Mouse (Mus musculus) myocyte (in vitro differentiated cells): ENCODE results near the gene Arl15. TPM values are rescaled to one million over a fixed set of nuclear protein-coding genes. Genes with fewer than 3 reads are reported as not detected.
A peak's percentile ranks its signal among the peaks of the same experiment; 100 is the strongest.

Experiments used
- H3K27me3 ChIP-seq: one replicate; pipeline ENCODE4 v1.6.1; 2011; ENCODE audit not compliant: control insufficient read depth, insufficient read depth, insufficient read length
- H3K36me3 ChIP-seq: one replicate; pipeline ENCODE4 v1.6.1; 2011; ENCODE audit not compliant: control insufficient read depth, insufficient read depth
- H3K4me2 ChIP-seq: one replicate; pipeline ENCODE4 v1.6.1; 2011; ENCODE audit warnings: low read depth, control low read depth
- H3K4me3 ChIP-seq: one replicate; pipeline ENCODE4 v1.5.1; 2011; ENCODE audit warnings: mild to moderate bottlenecking, control low read depth, moderate library complexity
- H3K79me2 ChIP-seq: one replicate; pipeline ENCODE4 v1.6.1; 2011; ENCODE audit not compliant: control insufficient read depth, insufficient read depth
- H3ac ChIP-seq: one replicate; pipeline ENCODE4 v1.6.1; 2011; ENCODE audit not compliant: control insufficient read depth, insufficient read length
- CEBPB ChIP-seq: IDR thresholded peaks from 2 replicates; pipeline ENCODE4 v1.6.1; 2011; ENCODE audit warnings: mild to moderate bottlenecking, moderate library complexity; ENCODE audit not compliant: poor library complexity, insufficient read depth, severe bottlenecking
- E2F4 ChIP-seq: IDR thresholded peaks from one replicate; pipeline ENCODE4 v1.6.1; 2011; ENCODE audit warnings: mild to moderate bottlenecking, control low read depth, moderate library complexity; ENCODE audit not compliant: insufficient read depth
- MAX ChIP-seq: IDR thresholded peaks from one replicate; pipeline ENCODE4 v1.6.1; 2011; ENCODE audit warnings: low read depth, mild to moderate bottlenecking, control low read depth
- MYOD1 ChIP-seq, 3 experiments: IDR thresholded peaks; one replicate each; pipeline ENCODE4 v1.6.1; 2011; ENCODE audit warnings: control low read depth in 2 of 3, low read depth in 2 of 3, mild to moderate bottlenecking in 2 of 3, moderate library complexity in 1 of 3; ENCODE audit not compliant: insufficient read length in 2 of 3, control insufficient read depth in 1 of 3
- MYOG ChIP-seq, 3 experiments: IDR thresholded peaks; one replicate each; pipeline ENCODE4 v1.6.1; 2011; ENCODE audit warnings: control low read depth in 2 of 3, low read depth in 2 of 3, mild to moderate bottlenecking in 2 of 3; ENCODE audit not compliant: insufficient read length in 2 of 3, control insufficient read depth in 1 of 3, insufficient read depth in 1 of 3
- POLR2A ChIP-seq: IDR thresholded peaks from one replicate; pipeline ENCODE4 v1.6.1; 2011; ENCODE audit warnings: low read depth, mild to moderate bottlenecking, control low read depth, moderate library complexity; ENCODE audit not compliant: insufficient read length
- POLR2AphosphoS2 ChIP-seq: IDR thresholded peaks from one replicate; pipeline ENCODE4 v1.6.1; 2011; ENCODE audit warnings: low read depth, control low read depth; ENCODE audit not compliant: insufficient read length
- REST ChIP-seq: IDR thresholded peaks from one replicate; pipeline ENCODE4 v1.6.1; 2011; ENCODE audit warnings: mild to moderate bottlenecking, control low read depth, moderate library complexity; ENCODE audit not compliant: insufficient read depth, insufficient read length
- SRF ChIP-seq: IDR thresholded peaks from one replicate; pipeline ENCODE4 v1.6.1; 2011; ENCODE audit warnings: low read depth; ENCODE audit not compliant: control insufficient read depth, insufficient read length
- TCF12 ChIP-seq: IDR thresholded peaks from one replicate; pipeline ENCODE4 v1.6.1; 2011; ENCODE audit warnings: mild to moderate bottlenecking, control low read depth; ENCODE audit not compliant: poor library complexity, insufficient read depth, severe bottlenecking
- TCF3 ChIP-seq: IDR thresholded peaks from one replicate; pipeline ENCODE4 v1.6.1; 2011; ENCODE audit warnings: low read depth, control low read depth; ENCODE audit not compliant: insufficient read length
- USF1 ChIP-seq: IDR thresholded peaks from one replicate; pipeline ENCODE4 v1.6.1; 2011; ENCODE audit warnings: low read depth, mild to moderate bottlenecking, control low read depth, moderate library complexity
- polyA plus RNA-seq: library from polyadenylated mRNA; unstranded; fragments of >200 nt; fragmentation: generic; extraction: Trizol; gene quantifications from one replicate; pipeline ENCODE4 v1.2.1, GENCODE M21; 2012; ENCODE audit warnings: missing spikeins

The Arl15 gene
- polyA plus RNA-seq, 1 experiment: 11.1 TPM

DNA sequence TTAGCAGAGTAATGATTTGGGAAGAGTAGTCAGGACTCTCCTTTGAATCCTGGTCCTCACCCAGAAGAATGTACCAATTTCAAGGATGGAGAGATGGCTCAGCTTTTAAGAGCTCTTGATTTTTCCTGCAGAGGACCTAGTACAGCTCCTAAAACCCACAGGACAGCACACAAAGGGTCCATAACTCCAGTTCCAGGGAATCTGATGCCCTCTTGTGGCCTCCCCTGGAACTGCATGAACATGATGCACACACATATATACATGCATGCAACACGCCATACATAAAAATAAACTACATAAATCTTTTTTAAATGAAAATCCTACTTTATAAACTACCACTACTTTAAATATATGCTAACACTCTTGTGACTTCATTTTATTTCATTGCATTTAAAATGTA lies 70.6 kb downstream of the Arl15 start:
- H3K27me3 ChIP-seq: no peaks in the 10 kb centered on the region
- no peak overlapping the region for H3K4me2 ChIP-seq
- TF ChIP-seq CEBPB (no peak), SRF (no peak), MYOG (IDR thresholded peaks at IDR 0.05; ENCODE audit: control insufficient read depth in 1 of 3, insufficient read depth in 1 of 3, insufficient read length in 2 of 3, low read depth in 2 of 3) (no peak), REST (no peak), MAX (no peak), TCF12 (no peak), TCF3 (no peak), USF1 (no peak), E2F4 (no peak), MYOD1 (IDR thresholded peaks at IDR 0.05; ENCODE audit: control insufficient read depth in 1 of 3, insufficient read length in 2 of 3, low read depth in 2 of 3) (no peak), POLR2AphosphoS2 (no peak), POLR2A (no peak)
- H3K4me3 ChIP-seq: no peak overlapping the region
- no peak overlapping the region for H3ac ChIP-seq
- peaks cover 6% of the 10 kb centered on the region for H3K79me2 ChIP-seq
- H3K36me3 ChIP-seq: no peaks in the 10 kb centered on the region

DNA sequence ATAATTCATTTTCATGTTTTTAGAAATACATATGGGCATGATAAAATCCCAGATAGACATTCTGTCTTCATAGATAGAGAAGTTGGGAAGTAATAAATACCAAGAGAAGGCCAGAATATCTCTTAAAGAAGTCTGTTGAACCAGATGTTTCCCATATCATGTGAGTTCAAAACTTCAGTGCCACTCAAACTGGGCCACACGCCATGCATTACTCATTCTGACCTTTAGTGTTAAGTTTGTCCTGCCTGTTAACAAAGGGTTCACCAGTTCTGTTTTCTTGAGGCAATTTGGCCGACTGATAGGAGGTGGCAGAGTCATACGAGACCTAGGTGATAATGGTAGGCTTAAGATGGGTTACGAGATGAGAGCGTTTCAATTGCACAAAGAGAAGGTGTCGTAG lies 71.1 kb downstream of the Arl15 start:
- Histone ChIP-seq H3K36me3 (no peaks in the 10 kb centered on the region), H3K4me2 (peak overlapping the region; percentile 13), H3ac (no peak overlapping the region), H3K27me3 (no peaks in the 10 kb centered on the region), H3K79me2 (peaks cover 6% of the 10 kb centered on the region), H3K4me3 (no peak overlapping the region)
- TF ChIP-seq REST (no peak), SRF (no peak)

DNA sequence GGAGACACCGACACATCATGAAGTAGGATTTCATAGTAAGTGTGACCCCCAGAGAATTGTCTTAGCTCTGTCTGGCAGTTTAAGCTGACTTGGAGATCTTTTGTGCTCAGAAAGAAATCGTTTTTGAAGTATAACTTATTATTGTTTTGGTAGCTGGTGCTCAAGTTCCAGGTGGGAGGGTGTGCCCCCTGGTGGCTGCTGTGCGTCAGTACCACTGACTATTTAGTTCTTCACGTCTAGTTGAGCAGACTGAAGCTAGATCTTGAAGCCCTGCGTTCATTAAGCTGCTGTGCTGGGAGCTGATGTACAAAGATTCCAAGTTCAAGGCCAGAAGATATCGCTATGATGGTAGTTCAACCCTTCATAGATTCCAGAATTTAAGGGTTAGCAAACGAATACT lies 71.5 kb downstream of the Arl15 start:
- H3K36me3 ChIP-seq: no peaks in the 10 kb centered on the region
- peaks cover 10% of the 10 kb centered on the region for H3K79me2 ChIP-seq
- TF ChIP-seq POLR2A: no peak
- peak; percentile 18 for TF ChIP-seq SRF
- no peaks in the 10 kb centered on the region for H3K27me3 ChIP-seq
- H3ac ChIP-seq: no peak overlapping the region
- peak overlapping the region; percentile 13 for H3K4me2 ChIP-seq
- H3K4me3 ChIP-seq: no peak overlapping the region

DNA sequence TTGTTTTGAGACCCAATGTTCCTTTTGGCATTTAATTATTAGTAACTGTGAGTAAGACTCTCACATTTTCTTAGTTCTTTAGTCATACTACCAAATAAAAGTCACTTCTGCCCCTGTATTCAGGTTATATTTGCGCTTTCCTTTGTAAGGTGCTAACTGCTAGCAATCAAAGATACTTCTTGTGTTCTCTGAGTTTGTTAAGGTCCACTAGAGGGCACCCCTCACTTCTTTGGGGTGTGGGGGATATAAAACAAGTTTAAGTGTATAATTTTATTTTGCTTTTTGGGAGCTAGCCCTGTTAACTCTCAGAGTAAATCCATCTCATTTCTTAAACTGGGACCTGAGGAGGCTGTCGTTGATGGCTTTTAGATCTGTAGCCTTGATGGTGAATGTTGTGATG lies 73.4 kb downstream of the Arl15 start:
- H3ac ChIP-seq: no peak overlapping the region
- H3K79me2 ChIP-seq: peaks cover 16% of the 10 kb centered on the region
- no peaks in the 10 kb centered on the region for H3K36me3 ChIP-seq
- no peak for TF ChIP-seq POLR2A
- no peak for TF ChIP-seq CEBPB
- TF ChIP-seq MYOG (IDR thresholded peaks at IDR 0.05; ENCODE audit: control insufficient read depth in 1 of 3, insufficient read depth in 1 of 3, insufficient read length in 2 of 3, low read depth in 2 of 3): no peak
- TF ChIP-seq E2F4: no peak
- no peaks in the 10 kb centered on the region for H3K27me3 ChIP-seq
- H3K4me3 ChIP-seq: no peak overlapping the region
- H3K4me2 ChIP-seq: no peak overlapping the region

DNA sequence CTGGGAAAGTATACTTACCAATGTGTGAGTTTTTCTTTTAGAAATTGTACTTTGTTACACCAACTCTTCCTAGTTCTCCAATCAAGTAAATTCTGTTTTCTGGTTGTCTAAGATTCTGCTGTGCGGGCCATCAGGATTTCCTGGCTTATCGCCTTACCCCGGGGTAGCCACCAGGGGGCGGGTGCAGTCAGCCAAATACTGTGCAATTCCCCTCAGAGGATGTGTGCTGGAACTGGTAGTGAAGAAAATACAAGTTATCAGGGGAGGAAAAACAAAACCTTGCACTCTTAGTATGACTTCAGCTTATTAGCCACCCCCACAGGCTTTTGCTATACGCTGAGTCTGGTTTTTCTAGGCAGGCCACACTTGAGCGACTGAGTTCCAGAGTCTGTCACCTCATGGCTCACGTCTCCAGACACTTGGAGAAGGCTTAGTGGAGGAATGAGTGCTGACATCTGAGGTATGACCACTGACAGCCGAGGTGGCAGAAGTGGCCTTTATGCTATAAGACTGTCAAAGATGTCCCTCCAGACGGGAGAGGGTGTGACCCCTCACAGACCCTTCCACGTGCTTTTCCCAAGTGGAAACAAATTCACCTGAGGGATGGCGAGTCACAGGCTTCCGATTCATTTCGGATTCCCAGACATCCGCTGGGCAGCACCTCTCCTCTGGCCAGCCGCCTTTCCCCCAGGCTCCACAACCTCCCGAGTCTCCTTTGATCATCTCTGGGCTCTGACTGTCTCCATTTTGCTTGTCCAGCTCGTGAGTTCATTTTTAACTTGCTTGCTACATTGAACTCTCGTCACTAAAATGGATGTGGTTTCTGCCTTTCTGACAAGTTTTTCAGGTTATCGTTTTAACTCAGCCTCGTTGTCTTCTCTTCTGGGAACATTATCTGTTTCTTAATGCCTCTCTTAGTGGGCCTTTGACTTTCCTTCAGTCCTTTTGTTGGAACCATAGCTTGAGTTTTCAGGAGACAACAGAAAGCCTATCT lies 75.2 kb downstream of the Arl15 start:
- no peaks in the 10 kb centered on the region for H3K27me3 ChIP-seq
- no peak overlapping the region for H3K4me2 ChIP-seq
- no peaks in the 10 kb centered on the region for H3K36me3 ChIP-seq
- no peak for TF ChIP-seq USF1
- TF ChIP-seq TCF12: no peak
- no peak for TF ChIP-seq POLR2A
- TF ChIP-seq E2F4: no peak
- TF ChIP-seq SRF: no peak
- TF ChIP-seq MYOG (IDR thresholded peaks at IDR 0.05; ENCODE audit: control insufficient read depth in 1 of 3, insufficient read depth in 1 of 3, insufficient read length in 2 of 3, low read depth in 2 of 3): no peak
- no peak overlapping the region for H3K4me3 ChIP-seq
- H3ac ChIP-seq: no peak overlapping the region
- H3K79me2 ChIP-seq: peaks cover 16% of the 10 kb centered on the region
